Mouse (Mus musculus) thymus, adult 2 months (tissue): Measurements from ENCODE around the gene Zfp57. TPM values are rescaled to one million over a fixed set of nuclear protein-coding genes. Genes with fewer than 3 reads are reported as not detected.
"Not testable (repeated sequence)": the region's sequence is repeated elsewhere in the genome, so short reads cannot be mapped to it uniquely, and the experiment has no call there.

Experiments
- DNase-seq: peaks from one replicate; pipeline ENCODE4 v3.0.0; 2021
- H3K27ac ChIP-seq: fragments of 200-500 bp; 2 replicates; pipeline ENCODE4 v1.5.1; 2012; ENCODE audit warnings: low read length, control low read depth; ENCODE audit not compliant: control insufficient read depth, insufficient read depth
- H3K27me3 ChIP-seq: fragments of 200-500 bp; 2 replicates; pipeline ENCODE4 v1.6.1; 2012; ENCODE audit warnings: mild to moderate bottlenecking, low read length, moderate library complexity, mixed read lengths; ENCODE audit not compliant: control insufficient read depth, insufficient read depth
- H3K36me3 ChIP-seq: fragments of 200-500 bp; 2 replicates; pipeline ENCODE4 v1.6.1; 2012; ENCODE audit warnings: mild to moderate bottlenecking, low read length, moderate library complexity; ENCODE audit not compliant: control insufficient read depth, insufficient read depth
- H3K4me1 ChIP-seq: fragments of 200-500 bp; replicated peaks from 2 replicates; pipeline ENCODE4 v1.6.1; 2012; ENCODE audit warnings: low read length; ENCODE audit not compliant: control insufficient read depth, insufficient read depth
- H3K4me3 ChIP-seq: fragments of 200-500 bp; 2 replicates; pipeline ENCODE4 v1.5.1; 2012; ENCODE audit warnings: mild to moderate bottlenecking, low read length, control low read depth, moderate library complexity; ENCODE audit not compliant: control insufficient read depth, insufficient read depth
- CTCF ChIP-seq: fragments of 200-500 bp; IDR thresholded peaks from 2 replicates; pipeline ENCODE4 v1.5.1; 2012; ENCODE audit warnings: mild to moderate bottlenecking, control low read depth, low read length, moderate library complexity, borderline replicate concordance; ENCODE audit not compliant: control insufficient read depth, poor library complexity, insufficient read depth; ENCODE audit errors: extremely low read depth
- POLR2A ChIP-seq: fragments of 200-500 bp; IDR thresholded peaks from 2 replicates; pipeline ENCODE4 v1.6.1; 2012; ENCODE audit warnings: mild to moderate bottlenecking, low read length, control low read depth, moderate library complexity; ENCODE audit not compliant: control insufficient read depth, poor library complexity, insufficient read depth; ENCODE audit errors: extremely low read depth
- WGBS: fragments of 180-500 bp; shearing (Covaris S2); methylation state at CpG from one replicate; pipeline ENCODE4 v1.1.7; 2018; 5-methylcytosine and 5-hydroxymethylcytosine counted together
- polyA plus RNA-seq: library from polyadenylated mRNA; depleted of rRNA; stranded (reverse); fragments of >200 nt; gene quantifications from 2 replicates; pipeline ENCODE4 v1.2.3, GENCODE M21; 2012

Zfp57 gene
- polyA plus RNA-seq, 1 experiment, result 1.1 TPM

DNA sequence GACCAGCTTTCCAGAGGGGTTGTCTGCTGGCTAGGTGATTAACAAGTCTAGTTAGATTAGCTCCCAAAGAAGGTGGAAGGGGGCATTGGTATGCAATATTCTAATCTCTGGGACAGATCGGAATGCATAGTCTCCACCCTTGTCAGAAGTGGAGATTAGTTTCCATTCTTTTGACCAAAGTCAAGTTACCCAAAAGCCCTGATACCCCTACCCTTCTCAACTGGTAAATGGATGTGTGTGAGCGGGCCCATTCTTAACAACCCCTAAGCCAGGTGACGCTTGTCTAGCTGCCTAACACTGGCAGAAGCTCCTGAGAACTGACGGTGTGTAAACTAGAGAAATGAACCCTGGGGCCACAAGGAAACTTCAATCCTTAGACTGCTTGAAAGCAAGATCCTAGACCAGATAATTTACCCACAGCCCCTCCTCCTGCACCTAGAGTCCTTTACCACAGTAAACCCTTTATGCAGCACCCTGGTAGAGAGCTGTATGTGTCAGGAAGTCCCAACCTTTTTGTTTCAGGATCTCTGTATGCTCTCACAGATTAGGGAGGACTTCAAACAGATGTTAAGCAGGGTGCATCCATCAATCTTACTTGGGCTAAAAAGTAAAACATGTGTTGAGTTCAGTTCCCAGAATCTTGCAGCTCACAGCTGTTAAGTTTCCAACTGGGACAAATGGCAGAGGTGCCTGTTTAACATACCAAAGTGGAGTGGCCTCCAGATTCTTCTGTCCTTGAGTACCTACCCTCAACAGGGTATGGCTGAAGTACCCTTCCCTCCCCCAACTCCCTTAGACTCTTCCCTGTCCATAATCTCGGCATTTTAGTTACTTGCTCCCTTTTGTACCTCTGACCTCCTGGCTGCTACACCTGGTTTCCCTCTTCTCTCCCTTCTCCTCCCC is 18.5 kb upstream of the Zfp57 start:
- Histone ChIP-seq H3K27ac (no peak overlapping the region), H3K4me1 (peaks cover 2% of the 10 kb centered on the region; the same call in 1 of the 2 replicates), H3K27me3 (no peaks in the 10 kb centered on the region), H3K36me3 (no peaks in the 10 kb centered on the region), H3K4me3 (no peak overlapping the region)
- 37% methylated on average over 5 of the region's 5 CpGs for WGBS
- DNase-seq, result no peak
- TF ChIP-seq CTCF, result no peak
- no peak for TF ChIP-seq POLR2A

DNA sequence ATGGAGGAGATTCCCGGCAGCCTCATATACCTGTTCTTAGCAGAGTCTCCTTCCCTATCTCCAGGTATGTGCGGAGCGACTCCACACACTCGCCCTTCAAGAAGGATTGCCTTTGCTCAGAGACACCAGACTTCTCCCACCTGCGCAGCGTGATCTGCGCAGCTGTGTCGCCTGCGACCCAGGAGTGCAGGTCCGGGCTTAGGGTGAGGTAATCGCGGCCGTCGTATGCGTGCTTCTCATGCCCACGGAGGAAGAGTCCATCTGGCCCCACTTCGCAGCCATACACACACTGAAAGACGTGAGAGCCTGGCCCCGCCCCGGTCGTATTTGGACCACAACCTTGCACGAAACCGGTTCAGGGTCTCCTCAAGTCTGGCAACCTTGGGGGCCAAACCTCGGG is 12.5 kb upstream of the Zfp57 start:
- WGBS, result 37% methylated on average over 24 of the region's 24 CpGs
- H3K27ac ChIP-seq, result no peak overlapping the region
- no peaks in the 10 kb centered on the region; the same call in 1 of the 2 replicates for H3K27me3 ChIP-seq
- no peak for TF ChIP-seq POLR2A
- no peak for TF ChIP-seq CTCF
- DNase-seq, result no peak
- no peaks in the 10 kb centered on the region for H3K4me1 ChIP-seq
- H3K4me3 ChIP-seq, result no peak overlapping the region
- H3K36me3 ChIP-seq, result no peaks in the 10 kb centered on the region

DNA sequence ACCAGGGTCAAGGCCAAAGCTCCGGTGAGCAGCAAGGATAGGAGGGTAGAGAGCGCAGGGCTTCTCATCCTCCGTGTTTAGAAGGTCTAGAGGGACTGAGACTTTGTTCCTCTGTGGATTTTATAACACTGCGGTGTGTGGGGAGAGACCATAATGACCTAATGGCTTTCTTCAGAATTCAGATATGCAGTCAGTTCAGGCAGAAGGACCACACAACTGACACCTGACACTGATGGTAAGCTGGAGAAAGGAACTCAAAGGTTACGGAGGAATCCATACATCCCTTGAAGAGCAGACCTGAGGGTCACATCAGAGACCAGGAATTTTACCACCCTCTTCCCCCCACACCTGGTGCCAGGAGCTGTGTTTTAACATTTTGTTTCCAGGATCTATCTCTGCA is 11.5 kb upstream of the Zfp57 start, which contains the start of gene H2-M5:
Gene H2-M5 (minus strand): TSS at position 101 of the 400 bp plus-strand sequence.
- 94% methylated on average over 5 of the region's 5 CpGs for WGBS
- no peak for DNase-seq
- H3K36me3 ChIP-seq, result no peaks in the 10 kb centered on the region
- TF ChIP-seq CTCF (no peak), POLR2A (no peak)
- H3K4me3 ChIP-seq, result no peak within 1 kb of the TSS
- H3K27ac ChIP-seq, result no peak within 1 kb of the TSS
- H3K27me3 ChIP-seq, result no peaks in the 10 kb centered on the region; the same call in 1 of the 2 replicates
- H3K4me1 ChIP-seq, result no peaks in the 10 kb centered on the region

DNA sequence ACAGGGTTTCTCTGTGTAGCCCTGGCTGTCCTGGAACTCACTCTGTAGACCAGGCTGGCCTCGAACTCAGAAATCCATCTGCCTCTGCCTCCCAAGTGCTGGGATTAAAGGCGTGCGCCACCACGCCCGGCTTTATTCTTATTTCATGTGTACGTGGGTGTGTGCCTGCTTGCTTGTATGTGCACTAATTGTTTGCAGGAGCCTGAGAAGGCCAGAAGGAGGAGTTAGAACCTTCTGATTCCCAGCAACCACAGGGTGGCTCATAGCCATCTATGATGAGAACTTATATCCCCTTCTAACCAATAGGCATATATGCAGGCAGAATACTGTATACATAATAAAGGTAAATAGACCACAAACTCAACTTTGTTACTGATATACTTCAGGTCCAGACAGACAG is 10.3 kb upstream of the Zfp57 start:
- H3K27ac ChIP-seq, DNase-seq, H3K27me3 ChIP-seq, H3K4me3 ChIP-seq, H3K36me3 ChIP-seq, H3K4me1 ChIP-seq: not testable (repeated sequence)
- 94% methylated on average over 6 of the region's 6 CpGs for whole genome bisulfite sequencing

DNA sequence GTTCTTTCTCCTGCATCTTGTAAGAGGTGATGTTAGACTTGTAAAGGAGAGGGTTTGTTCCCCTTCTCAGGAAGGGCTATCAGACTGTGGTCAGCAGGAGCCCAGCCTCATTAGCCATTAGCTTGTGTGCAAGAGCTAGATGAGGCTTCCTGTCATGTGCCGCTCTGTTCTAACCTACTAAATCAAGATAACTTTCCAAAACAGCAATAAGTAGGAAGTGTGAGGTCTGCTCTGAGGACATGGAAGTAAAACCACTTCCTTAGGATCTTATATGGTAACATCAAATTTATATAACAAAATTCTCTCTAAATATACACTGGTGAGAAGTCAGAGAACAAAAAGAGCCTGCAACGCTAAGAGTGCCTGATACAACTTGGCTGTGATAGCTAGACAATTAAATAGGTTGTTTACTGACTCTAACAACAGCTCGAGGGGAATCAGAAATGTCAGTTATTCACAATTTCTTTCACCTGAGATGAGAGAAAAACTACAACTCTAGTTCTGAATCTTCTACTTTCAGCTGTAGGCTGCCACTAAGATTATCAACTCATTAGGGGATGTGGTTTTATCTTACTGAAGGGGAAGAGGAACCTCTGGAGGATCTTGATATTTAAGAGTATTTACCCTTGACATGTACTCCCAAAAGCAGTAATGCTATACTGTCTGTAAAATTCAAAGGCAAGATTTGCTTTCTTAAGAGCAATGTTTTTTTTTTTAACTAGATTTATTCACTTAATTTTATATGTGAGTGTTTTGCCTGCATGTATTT is 8.4 kb upstream of the Zfp57 start:
- no peaks in the 10 kb centered on the region; the same call in 1 of the 2 replicates for H3K27me3 ChIP-seq
- H3K36me3 ChIP-seq, result no peaks in the 10 kb centered on the region
- 8% methylated on average over 3 of the region's 3 CpGs for WGBS
- no peak for TF ChIP-seq CTCF
- no peak for TF ChIP-seq POLR2A
- no peak for DNase-seq
- no peak overlapping the region for H3K4me3 ChIP-seq
- H3K4me1 ChIP-seq, result no peaks in the 10 kb centered on the region
- no peak overlapping the region for H3K27ac ChIP-seq

DNA sequence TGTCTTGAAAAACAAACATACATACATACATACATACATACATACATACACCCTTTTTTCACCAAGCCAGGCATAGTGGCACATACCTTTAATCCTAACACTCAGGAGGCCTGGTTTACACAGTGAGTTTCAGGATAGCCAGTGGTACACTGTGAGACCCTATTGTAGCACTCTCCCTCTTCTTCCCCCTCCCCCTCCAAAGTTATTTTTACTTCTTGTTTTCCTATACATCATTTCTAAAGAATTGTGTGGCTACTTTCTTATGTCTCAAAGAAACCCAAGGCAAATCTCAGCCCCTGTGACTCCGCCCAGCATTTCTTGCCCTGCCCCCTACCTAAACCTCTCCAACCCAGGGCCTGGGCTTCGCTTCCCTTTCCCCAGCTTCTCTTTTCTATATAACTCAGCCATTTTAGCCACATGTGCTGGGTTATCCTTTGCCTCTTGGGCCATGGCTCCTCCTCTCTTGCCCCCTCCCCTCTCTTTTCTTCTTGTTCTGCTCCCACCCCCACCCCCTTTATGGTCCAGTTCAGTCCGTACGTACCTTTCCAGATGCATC is 7.1 kb upstream of the Zfp57 start:
- H3K4me3 ChIP-seq, result no peak overlapping the region
- H3K27me3 ChIP-seq, result no peaks in the 10 kb centered on the region; the same call in 1 of the 2 replicates
- DNase-seq, result no peak
- H3K4me1 ChIP-seq, result no peaks in the 10 kb centered on the region
- H3K36me3 ChIP-seq, result no peaks in the 10 kb centered on the region
- WGBS, result 96% methylated on average over 4 of the region's 4 CpGs
- H3K27ac ChIP-seq, result no peak overlapping the region
- no peak for TF ChIP-seq POLR2A
- no peak for TF ChIP-seq CTCF
